Comparison of ENCODE assay signal across 26 mouse cellular contexts in the genomic region with DNA sequence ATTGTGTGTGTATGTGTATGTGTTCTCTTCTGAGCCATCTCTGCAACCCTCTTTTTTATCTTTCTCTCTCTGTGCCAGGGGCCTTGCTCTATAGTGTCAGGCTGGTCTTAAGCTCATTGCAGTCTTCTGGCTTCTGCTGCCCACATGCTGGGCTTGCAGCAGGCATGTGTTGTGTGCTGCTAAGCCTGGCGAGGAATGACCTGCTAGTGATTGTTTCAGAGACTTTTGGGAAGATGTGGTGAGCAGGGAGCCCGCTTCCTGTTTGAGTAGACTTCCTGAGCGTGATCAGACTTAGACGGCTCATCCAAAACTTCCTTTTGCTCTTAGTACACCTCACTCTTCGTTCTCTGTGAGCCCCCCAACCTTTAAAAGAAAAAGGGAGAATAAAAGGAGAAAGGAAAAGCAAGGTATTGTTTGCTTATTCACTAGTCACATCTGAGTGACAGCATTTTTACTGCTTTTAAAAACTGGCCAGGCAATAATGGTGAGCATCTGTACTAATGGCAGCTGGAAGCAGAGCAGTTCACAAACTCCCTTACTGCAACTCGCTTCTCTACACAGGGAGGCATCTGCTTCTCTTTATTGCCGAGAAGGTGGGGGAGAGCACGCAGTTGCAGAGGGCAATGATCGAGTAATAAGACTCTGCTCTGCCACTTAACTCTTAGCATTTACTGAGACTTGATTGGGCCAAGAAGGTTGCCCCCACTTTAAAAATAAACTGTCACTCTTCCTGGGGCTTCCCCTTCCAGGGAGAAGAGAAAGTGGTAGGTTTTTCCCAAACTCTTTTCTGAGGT. TPM values are rescaled to one million over a fixed set of nuclear protein-coding genes. Genes with fewer than 3 reads are reported as not detected.
DNase-seq lines count a peak whose midpoint lies in the region; ATAC-seq lines count a peak whose summit lies in the region.
"Had no signal": no experiment of that assay in that cellular context is flagged by ENCODE, and none has a peak within 500 bp of the region (broad histone marks: within the 10 kb centered on the region; RNA-seq: fewer than 3 reads in every experiment).

No protein-coding gene starts in this region.

- H3K36me3 ChIP-seq in embryonic facial prominence, embryonic 10.5 days (replicated peaks): no peaks in the 10 kb centered on the region
- H3K36me3 ChIP-seq: heart, embryonic 15.5 days; hindbrain, embryonic 12.5 days; liver, embryonic 12.5 days had no signal

- peaks cover 18% of the 10 kb centered on the region for H3K27me3 ChIP-seq in embryonic facial prominence, embryonic 10.5 days (replicated peaks; ENCODE audit: low read depth, poor library complexity, severe bottlenecking)

- peak; percentile 39 for ATAC-seq in CD4-positive, CD25-positive, alpha-beta regulatory T cell, adult 4 months
- ATAC-seq: forebrain, embryonic 14.5 days; intestine, embryonic 16.5 days; liver, embryonic 12.5 days; midbrain, embryonic 16.5 days had no signal

- H3K9me3 ChIP-seq in embryonic facial prominence, embryonic 10.5 days: no peaks in the 10 kb centered on the region
- H3K9me3 ChIP-seq: heart, embryonic 15.5 days; hindbrain, embryonic 12.5 days; liver, embryonic 12.5 days had no signal

- peaks cover 16% of the 10 kb centered on the region for H3K4me1 ChIP-seq in embryonic facial prominence, embryonic 10.5 days
- H3K4me1 ChIP-seq: heart, embryonic 15.5 days; hindbrain, embryonic 12.5 days had no signal

- peak overlapping the region; percentile 48 for H3K27ac ChIP-seq in embryonic facial prominence, embryonic 10.5 days (replicated peaks)
- H3K27ac ChIP-seq: gastrocnemius, adult 2 months; heart, embryonic 15.5 days; hindbrain, embryonic 12.5 days; liver, embryonic 12.5 days; macrophage had no signal

- WGBS in embryonic facial prominence, embryonic 10.5 days: 35% methylated on average over 9 of the region's 9 CpGs

- peak; percentile 25 for DNase-seq in 416B (ENCODE audit: low read depth)
- DNase-seq in embryonic facial prominence, embryonic 10.5 days (ENCODE audit: low spot score): peak; percentile 51
- peak; percentile 26 for DNase-seq in hindlimb bud, embryonic 11.5 days (ENCODE audit: extremely low spot score, low read depth, low spot score)
- no peak for DNase-seq in urinary bladder, postnatal 10 days (ENCODE audit: low spot score)
- DNase-seq in ovary, adult 18-20 months (ENCODE audit: low spot score): no peak
- no peak for DNase-seq in left cerebral cortex, adult 9 months (ENCODE audit: low spot score in 2 of 2)
- DNase-seq in right cerebral cortex, postnatal 4 days: no peak
- DNase-seq: adrenal gland, adult 2 months; cerebellum, adult 18-20 months; cerebellum, postnatal 36 days; gastrocnemius, adult 2 months; heart, adult 18-20 months; lung, embryonic 14.5 days; right cerebral cortex, adult 18-20 months had no signal

- H3K4me3 ChIP-seq in embryonic facial prominence, embryonic 10.5 days: no peak overlapping the region
- H3K4me3 ChIP-seq: erythroblast, embryonic 14.5 days; gastrocnemius, adult 2 months; heart, embryonic 15.5 days; hindbrain, embryonic 12.5 days; liver, embryonic 12.5 days had no signal

RNA-seq across cellular contexts. Expression of gene Sycp2l, which starts 5.2 kb away (rescaled TPM):
- polyA plus RNA-seq in CD4-positive, CD25-positive, alpha-beta regulatory T cell, adult 4 months (2017; shearing (Covaris generic)): not detected
- 0.12 TPM in 1 of 2 replicates, not detected in the other for polyA plus RNA-seq in embryonic facial prominence, embryonic 10.5 days (2016; fragmentation: Nextera tagmentation; extraction: Ambion mirVana)
- polyA plus RNA-seq: adrenal gland, adult 2 months; erythroblast, embryonic 14.5 days; heart, embryonic 15.5 days; hindbrain, embryonic 12.5 days; kidney, embryonic 16.5 days; liver, embryonic 12.5 days; lung, embryonic 14.5 days; macrophage; midbrain, embryonic 16.5 days; spleen, adult 2 months had no signal

RNA-seq across cellular contexts. Expression of gene Gcm2, which starts 8.5 kb away (rescaled TPM):
- under 1 TPM; 0.37 to 0.69 TPM for polyA plus RNA-seq in CD4-positive, CD25-positive, alpha-beta regulatory T cell, adult 4 months (2017; shearing (Covaris generic))
- 0.06 TPM in 1 of 2 replicates, not detected in the other for polyA plus RNA-seq in embryonic facial prominence, embryonic 10.5 days (2016; fragmentation: Nextera tagmentation; extraction: Ambion mirVana)
- polyA plus RNA-seq: adrenal gland, adult 2 months; erythroblast, embryonic 14.5 days; forebrain, embryonic 14.5 days; heart, embryonic 15.5 days; hindbrain, embryonic 12.5 days; intestine, embryonic 16.5 days; kidney, embryonic 16.5 days; liver, embryonic 12.5 days; lung, embryonic 14.5 days; macrophage; midbrain, embryonic 16.5 days; stomach, embryonic 16.5 days had no signal

RNA-seq across cellular contexts. Expression of gene Mak, which starts 39.8 kb away (rescaled TPM):
- under 1 TPM in 1 of 2 experiments, not detected in 1; 0.07 TPM for polyA plus RNA-seq in CD4-positive, CD25-positive, alpha-beta regulatory T cell, adult 4 months (2017; shearing (Covaris generic))
- polyA plus RNA-seq in embryonic facial prominence, embryonic 10.5 days (2016; fragmentation: Nextera tagmentation; extraction: Ambion mirVana): 0.94 and 0.95 TPM in 2 replicates
- polyA plus RNA-seq: erythroblast, embryonic 14.5 days; spleen, adult 2 months had no signal

Comparison
In these comparisons a context has a peak if more than half of its experiments do, and no peak if none do; other contexts are left out.
1. DNase-seq: peak in 416B (single experiment), embryonic facial prominence, embryonic 10.5 days (single experiment) and hindlimb bud, embryonic 11.5 days (single experiment); none in urinary bladder, postnatal 10 days (single experiment), ovary, adult 18-20 months (single experiment), left cerebral cortex, adult 9 months (0 of 2) and right cerebral cortex, postnatal 4 days (single experiment).